Mouse (Mus musculus) forebrain, postnatal 0 days (tissue): ENCODE measurements around the gene 2210407C18Rik. TPM values are rescaled to one million over a fixed set of nuclear protein-coding genes. Genes with fewer than 3 reads are reported as not detected.

ENCODE experiments used
- ATAC-seq: fragments of 200-750 bp; cut with Nextera tagmentation; 2 replicates; pipeline ENCODE4 v1.8.0; 2017; ENCODE audit warnings: mild to moderate bottlenecking, moderate library complexity
- DNase-seq: peaks from one replicate; pipeline ENCODE4 v3.0.0-alpha.2; 2015
- H3K27ac ChIP-seq: fragments of 300-500 bp; sonication (generic); 2 replicates; pipeline ENCODE4 v1.5.1; 2014; ENCODE audit warnings: low read depth, mild to moderate bottlenecking, antibody characterized with exemption, low read length, moderate library complexity, mixed read lengths
- H3K27me3 ChIP-seq: fragments of 300-500 bp; sonication (generic); 2 replicates; pipeline ENCODE4 v1.6.1; 2014; ENCODE audit warnings: mild to moderate bottlenecking, low read length, mixed read lengths; ENCODE audit not compliant: insufficient read depth
- H3K36me3 ChIP-seq: fragments of 300-500 bp; sonication (generic); 2 replicates; pipeline ENCODE4 v1.6.1; 2014; ENCODE audit warnings: mild to moderate bottlenecking, moderate library complexity; ENCODE audit not compliant: insufficient read depth
- H3K4me1 ChIP-seq: fragments of 300-500 bp; sonication (generic); 2 replicates; pipeline ENCODE4 v1.6.1; 2014; ENCODE audit warnings: antibody characterized with exemption; ENCODE audit not compliant: insufficient read depth
- H3K4me2 ChIP-seq: fragments of 300-500 bp; sonication (generic); 2 replicates; pipeline ENCODE4 v1.6.1; 2014; ENCODE audit warnings: low read depth, mild to moderate bottlenecking, moderate library complexity
- H3K4me3 ChIP-seq: fragments of 300-500 bp; sonication (generic); 2 replicates; pipeline ENCODE4 v1.5.1; 2014; ENCODE audit warnings: low read depth, low read length, mixed read lengths
- H3K9ac ChIP-seq: fragments of 300-500 bp; sonication (generic); 2 replicates; pipeline ENCODE4 v1.6.1; 2014; ENCODE audit warnings: mild to moderate bottlenecking
- H3K9me3 ChIP-seq: fragments of 300-500 bp; sonication (generic); 2 replicates; pipeline ENCODE4 v1.6.1; 2016; ENCODE audit warnings: low read length
- CTCF ChIP-seq: sonication (generic); IDR thresholded peaks from 2 replicates; pipeline ENCODE4 v1.5.1; 2016; ENCODE audit warnings: antibody characterized with exemption, control low read depth, low read depth
- WGBS: fragments of 180-500 bp; shearing (Covaris S2); extraction: QIAGEN DNeasy Blood & Tissue Kit; methylation state at CpG from one replicate; pipeline ENCODE4 v1.1.7; 2014; 5-methylcytosine and 5-hydroxymethylcytosine counted together
- polyA plus RNA-seq: library from polyadenylated mRNA; unstranded; fragments of >200 nt; fragmentation: Nextera tagmentation; extraction: Ambion mirVana; gene quantifications from 2 replicates; pipeline ENCODE4 v1.2.1, GENCODE M21; 2015
- total RNA-seq: library from RNA; depleted of rRNA; stranded (reverse); fragments of >200 nt; gene quantifications from 2 replicates; pipeline ENCODE4 v1.2.3, GENCODE M21; 2014

Gene 2210407C18Rik
- total and polyA plus RNA-seq, 2 experiments from 2014 or later = not detected

DNA sequence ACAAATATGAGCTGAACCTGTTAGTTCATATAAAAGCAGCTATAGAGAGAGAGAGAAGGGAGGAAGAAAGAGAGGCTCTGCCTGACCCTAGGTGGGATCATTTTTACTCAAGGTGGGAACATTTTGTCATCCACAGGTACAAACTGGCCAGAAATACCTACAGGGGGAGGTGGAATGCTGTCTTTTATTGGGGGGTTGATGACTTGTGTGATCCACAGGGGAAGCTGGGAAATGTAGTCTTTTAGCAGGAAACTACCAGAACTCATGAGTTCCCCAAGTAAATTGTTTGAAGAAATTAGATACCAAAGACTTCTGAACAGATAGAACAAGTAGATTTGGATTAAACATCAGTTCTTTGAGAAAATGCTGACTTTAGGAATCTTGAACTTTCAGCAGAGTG, 13.8 kb downstream of the 2210407C18Rik start:
- no peak for TF ChIP-seq CTCF
- no peak for DNase-seq
- no peak overlapping the region for H3K9ac ChIP-seq
- H3K4me2 ChIP-seq = no peak overlapping the region
- no peak overlapping the region for H3K27ac ChIP-seq
- H3K27me3 ChIP-seq = no peaks in the 10 kb centered on the region
- H3K36me3 ChIP-seq = no peaks in the 10 kb centered on the region
- no peak for ATAC-seq
- H3K9me3 ChIP-seq = no peaks in the 10 kb centered on the region
- H3K4me1 ChIP-seq = no peaks in the 10 kb centered on the region
- no peak overlapping the region for H3K4me3 ChIP-seq

DNA sequence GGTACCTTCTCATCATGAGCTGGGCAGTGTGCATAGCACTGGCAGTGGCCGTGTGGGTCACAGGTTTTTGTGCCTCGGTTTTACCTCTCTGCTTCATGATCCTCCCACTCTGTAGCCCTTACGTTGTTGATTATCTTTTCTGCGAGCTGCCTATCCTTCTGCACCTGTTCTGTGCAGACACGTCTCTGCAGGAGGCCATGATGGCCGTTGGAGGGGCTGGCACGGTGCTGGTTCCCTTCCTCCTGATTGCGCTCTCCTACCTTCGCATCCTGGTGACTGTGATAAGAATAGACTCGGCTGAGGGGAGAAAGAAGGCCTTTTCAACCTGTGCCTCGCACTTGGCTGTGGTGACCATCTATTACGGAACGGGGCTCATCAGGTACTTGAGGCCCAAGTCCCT, 18.0 kb downstream of the 2210407C18Rik start:
- H3K9ac ChIP-seq = no peak overlapping the region
- DNase-seq = no peak
- ATAC-seq = no peak
- no peak for TF ChIP-seq CTCF
- H3K4me3 ChIP-seq = no peak overlapping the region
- H3K27ac ChIP-seq = no peak overlapping the region
- no peaks in the 10 kb centered on the region for H3K4me1 ChIP-seq
- H3K36me3 ChIP-seq = no peaks in the 10 kb centered on the region
- 92% methylated on average over 13 of the region's 13 CpGs for WGBS
- no peaks in the 10 kb centered on the region for H3K9me3 ChIP-seq
- H3K4me2 ChIP-seq = no peak overlapping the region
- H3K27me3 ChIP-seq = no peaks in the 10 kb centered on the region

DNA sequence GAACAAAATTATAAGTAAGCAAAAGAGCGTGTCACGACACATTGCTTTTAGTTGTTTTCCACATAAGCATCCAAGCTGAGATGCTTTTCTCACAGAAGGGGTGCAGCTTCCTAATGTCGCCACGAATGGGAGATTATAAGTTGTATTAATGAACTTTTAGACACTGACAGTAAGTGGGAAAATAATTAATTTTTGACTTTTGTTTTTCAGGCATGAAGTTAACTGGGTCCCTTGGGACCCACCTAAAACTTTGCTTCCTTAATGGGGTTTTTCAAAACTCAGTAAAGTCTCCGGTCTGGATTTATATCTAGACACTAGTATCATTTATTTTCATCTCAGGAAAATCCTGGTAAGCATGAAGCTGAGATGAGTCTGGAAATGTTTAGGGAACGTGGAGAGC, 21.1 kb downstream of the 2210407C18Rik start, which contains the start of gene Olfr324:
Olfr324 (plus strand) TSS at position 301 of the 400 bp plus-strand sequence.
- Histone ChIP-seq H3K27ac (no peak within 1 kb of the TSS), H3K27me3 (no peaks in the 10 kb centered on the region), H3K36me3 (no peaks in the 10 kb centered on the region), H3K9ac (no peak within 1 kb of the TSS), H3K9me3 (no peaks in the 10 kb centered on the region), H3K4me3 (no peak within 1 kb of the TSS), H3K4me2 (no peak within 1 kb of the TSS), H3K4me1 (no peaks in the 10 kb centered on the region)
- ATAC-seq = no peak
- 81% methylated on average over 6 of the region's 6 CpGs for WGBS
- TF ChIP-seq CTCF = no peak
- no peak for DNase-seq

DNA sequence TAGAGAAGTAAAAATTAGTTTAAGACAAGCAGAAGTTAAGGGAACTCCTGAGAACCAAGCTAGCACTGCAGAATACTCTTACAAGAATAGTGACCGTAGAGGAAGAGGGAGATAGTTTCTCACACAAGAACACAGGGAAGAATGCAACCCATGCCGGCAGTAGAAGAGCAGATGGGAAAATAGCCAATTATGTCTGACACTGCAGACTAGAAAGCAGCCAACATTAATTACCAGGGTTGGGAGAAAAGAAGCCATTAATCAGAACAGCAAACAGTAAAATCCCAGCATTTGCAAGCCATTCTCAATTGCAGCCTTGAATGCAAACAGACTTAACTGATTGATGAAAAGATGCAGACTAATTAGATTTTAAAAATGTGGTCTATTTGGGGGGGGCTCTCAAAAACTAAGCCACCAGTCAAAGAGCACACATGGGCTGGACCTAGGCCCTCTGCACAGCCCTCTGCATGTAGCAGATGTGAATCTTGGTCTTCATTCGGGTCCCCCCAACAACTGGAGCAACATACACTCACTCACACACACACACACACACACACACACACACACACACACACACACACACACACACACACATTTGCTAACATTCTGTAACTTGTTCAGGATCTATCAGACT, 27.1 kb downstream of the 2210407C18Rik start:
- Histone ChIP-seq H3K9ac (no peak overlapping the region), H3K4me2 (no peak overlapping the region), H3K36me3 (no peaks in the 10 kb centered on the region), H3K27me3 (no peaks in the 10 kb centered on the region), H3K4me3 (no peak overlapping the region), H3K9me3 (no peaks in the 10 kb centered on the region), H3K27ac (no peak overlapping the region), H3K4me1 (no peaks in the 10 kb centered on the region)
- no peak for TF ChIP-seq CTCF
- DNase-seq = peak; percentile 39
- no peak for ATAC-seq
- WGBS = 11% methylated on average over 3 of the region's 3 CpGs

DNA sequence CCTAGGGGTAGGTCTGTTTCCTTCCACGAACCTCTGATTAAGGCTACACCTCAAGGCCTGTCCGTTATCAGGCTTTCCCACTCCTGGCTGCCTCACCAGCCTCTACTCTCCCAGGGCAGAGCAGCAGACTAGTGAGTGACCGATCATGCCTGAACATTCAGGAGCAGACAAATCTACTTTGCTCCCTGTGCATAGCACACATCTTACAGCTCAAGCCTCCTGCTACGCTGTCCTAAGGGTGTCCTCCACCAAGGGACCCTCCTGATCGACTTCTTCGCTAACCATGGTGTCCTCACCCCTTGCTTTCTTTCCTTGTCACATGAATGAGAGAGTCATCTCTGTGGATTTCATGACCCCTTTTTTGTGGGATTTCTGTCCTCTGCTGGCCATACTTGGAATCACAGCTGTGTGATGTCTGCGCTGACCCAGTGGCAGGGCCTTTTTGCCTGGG, 28.0 kb downstream of the 2210407C18Rik start:
- Histone ChIP-seq H3K9ac (no peak overlapping the region), H3K27me3 (no peaks in the 10 kb centered on the region), H3K4me3 (no peak overlapping the region), H3K36me3 (no peaks in the 10 kb centered on the region), H3K4me2 (no peak overlapping the region), H3K4me1 (no peaks in the 10 kb centered on the region), H3K27ac (no peak overlapping the region), H3K9me3 (no peaks in the 10 kb centered on the region)
- DNase-seq (peak; percentile 21), ATAC-seq (no peak)
- 60% methylated on average over 7 of the region's 7 CpGs for whole genome bisulfite sequencing
- peak; percentile 73 for TF ChIP-seq CTCF

DNA sequence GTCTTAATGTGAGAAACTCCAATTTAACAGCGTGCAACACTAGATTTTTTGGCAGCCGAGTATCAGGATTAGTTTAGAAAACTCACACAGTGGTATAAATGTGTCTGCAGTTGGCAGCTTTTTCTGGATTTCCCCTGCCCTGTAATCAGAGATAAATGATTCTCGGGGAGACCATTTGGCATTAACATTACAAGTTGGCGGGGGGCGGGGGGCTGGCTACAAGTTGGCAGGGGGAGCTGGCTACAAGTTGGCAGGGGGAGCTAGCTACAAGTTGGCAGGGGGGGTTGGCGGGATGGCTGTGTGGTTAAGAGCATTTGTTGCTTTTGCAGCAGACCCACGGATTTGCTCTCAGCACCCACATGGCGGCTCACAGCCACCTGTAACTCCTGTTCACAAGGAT, 37.2 kb downstream of the 2210407C18Rik start:
- no peaks in the 10 kb centered on the region for H3K9me3 ChIP-seq
- TF ChIP-seq CTCF = no peak
- WGBS = 38% methylated on average over 8 of the region's 8 CpGs
- H3K4me1 ChIP-seq = no peaks in the 10 kb centered on the region
- no peak overlapping the region for H3K4me2 ChIP-seq
- ATAC-seq (peak; percentile 90), DNase-seq (peak; percentile 83)
- H3K27me3 ChIP-seq = no peaks in the 10 kb centered on the region
- H3K27ac ChIP-seq = no peak overlapping the region
- no peak overlapping the region for H3K9ac ChIP-seq
- H3K36me3 ChIP-seq = no peaks in the 10 kb centered on the region
- H3K4me3 ChIP-seq = no peak overlapping the region

DNA sequence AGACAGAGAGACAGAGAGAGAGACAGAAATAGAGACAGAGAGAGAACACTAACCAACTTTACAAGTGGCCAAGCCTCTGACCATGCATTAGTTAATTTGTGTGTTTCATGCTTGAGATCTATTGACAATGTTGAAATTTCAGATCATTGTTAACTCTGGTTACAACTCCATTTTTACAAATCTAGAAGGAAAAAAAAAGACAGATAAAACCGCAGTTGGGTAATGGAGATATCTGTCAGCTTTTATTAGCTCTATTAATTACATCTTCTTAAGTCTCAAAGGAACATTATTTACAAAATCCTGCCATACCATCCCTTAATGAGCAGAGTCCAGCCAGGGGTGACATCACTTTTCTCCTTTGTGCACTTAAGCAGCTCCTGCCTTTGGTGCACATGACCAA, 38.4 kb downstream of the 2210407C18Rik start, which contains the start of gene Olfr325:
Olfr325 (plus strand) TSS at position 301 of the 400 bp plus-strand sequence.
- no peak within 1 kb of the TSS for H3K9ac ChIP-seq
- no peaks in the 10 kb centered on the region for H3K9me3 ChIP-seq
- no peak for DNase-seq
- TF ChIP-seq CTCF = no peak
- WGBS = 58% methylated on average over 1 of the region's 1 CpGs
- H3K27ac ChIP-seq = no peak within 1 kb of the TSS
- no peak within 1 kb of the TSS for H3K4me3 ChIP-seq
- no peak for ATAC-seq
- H3K4me2 ChIP-seq = no peak within 1 kb of the TSS
- no peaks in the 10 kb centered on the region for H3K27me3 ChIP-seq
- no peaks in the 10 kb centered on the region for H3K4me1 ChIP-seq
- no peaks in the 10 kb centered on the region for H3K36me3 ChIP-seq
